Mouse (Mus musculus) neural tube, embryonic 14.5 days (tissue): ENCODE data around the gene Col16a1. TPM values are rescaled to one million over a fixed set of nuclear protein-coding genes. Genes with fewer than 3 reads are reported as not detected.
A peak's percentile ranks its signal among the peaks of the same experiment; 100 is the strongest.

Source experiments
- ATAC-seq: fragments of 200-750 bp; cut with Nextera tagmentation; 2 replicates; pipeline ENCODE4 v1.8.0; 2017; ENCODE audit warnings: low read depth, mild to moderate bottlenecking, moderate TSS enrichment, moderate library complexity
- H3K27ac ChIP-seq: fragments of 300-500 bp; sonication (generic); 2 replicates; pipeline ENCODE4 v1.5.1; 2014; ENCODE audit warnings: low read depth, mild to moderate bottlenecking, control low read depth, low read length, moderate library complexity, mixed read lengths
- H3K27me3 ChIP-seq: fragments of 300-500 bp; sonication (generic); 2 replicates; pipeline ENCODE4 v1.6.1; 2014; ENCODE audit warnings: low read length; ENCODE audit not compliant: control insufficient read depth, insufficient read depth
- H3K36me3 ChIP-seq: fragments of 300-500 bp; sonication (generic); 2 replicates; pipeline ENCODE4 v1.6.1; 2014; ENCODE audit warnings: low read length, mixed read lengths; ENCODE audit not compliant: control insufficient read depth, insufficient read depth
- H3K4me1 ChIP-seq: fragments of 300-500 bp; sonication (generic); 2 replicates; pipeline ENCODE4 v1.6.1; 2014; ENCODE audit warnings: low read length; ENCODE audit not compliant: control insufficient read depth, insufficient read depth
- H3K4me2 ChIP-seq: fragments of 300-500 bp; sonication (generic); 2 replicates; pipeline ENCODE4 v1.6.1; 2014; ENCODE audit warnings: mild to moderate bottlenecking, low read depth, low read length, control low read depth
- H3K4me3 ChIP-seq: fragments of 300-500 bp; sonication (generic); 2 replicates; pipeline ENCODE4 v1.5.1; 2014; ENCODE audit warnings: low read depth, low read length, control low read depth, mixed read lengths
- H3K9ac ChIP-seq: fragments of 300-500 bp; sonication (generic); replicated peaks from 2 replicates; pipeline ENCODE4 v1.6.1; 2014; ENCODE audit warnings: low read depth, mild to moderate bottlenecking, control low read depth, low read length, mixed read lengths
- H3K9me3 ChIP-seq: fragments of 300-500 bp; sonication (generic); 2 replicates; pipeline ENCODE4 v1.6.1; 2016; ENCODE audit warnings: low read length; ENCODE audit not compliant: control insufficient read depth
- WGBS: fragments of 180-500 bp; shearing (Covaris S2); extraction: QIAGEN DNeasy Blood & Tissue Kit; methylation state at CpG from one replicate; pipeline ENCODE4 v1.1.7; 2014; 5-methylcytosine and 5-hydroxymethylcytosine counted together
- polyA plus RNA-seq: library from polyadenylated mRNA; unstranded; fragments of >200 nt; fragmentation: Nextera tagmentation; extraction: Ambion mirVana; gene quantifications from 2 replicates; pipeline ENCODE4 v1.2.1, GENCODE M21; 2014

Col16a1 gene
- polyA plus RNA-seq, 1 experiment from 2014 or later: 5.8 TPM

- WGBS: 83% methylated on average over 4 of the region's 4 CpGs
- Histone ChIP-seq H3K36me3 (no peaks in the 10 kb centered on the region), H3K4me3 (no peak overlapping the region), H3K9ac (no peak overlapping the region), H3K27ac (no peak overlapping the region), H3K4me2 (no peak overlapping the region), H3K4me1 (no peaks in the 10 kb centered on the region), H3K9me3 (no peaks in the 10 kb centered on the region), H3K27me3 (no peaks in the 10 kb centered on the region)
- no peak for ATAC-seq
Measured at GRCm38 (mm10) chr4:130073367-130073766, 25.7 kb downstream of the Col16a1 start.

- Histone ChIP-seq H3K4me1 (no peaks in the 10 kb centered on the region), H3K36me3 (no peaks in the 10 kb centered on the region), H3K4me2 (no peak overlapping the region), H3K9ac (no peak overlapping the region), H3K27ac (no peak overlapping the region), H3K27me3 (no peaks in the 10 kb centered on the region), H3K4me3 (no peak overlapping the region), H3K9me3 (no peaks in the 10 kb centered on the region)
- 66% methylated on average over 17 of the region's 17 CpGs for WGBS
- peak; percentile 54; the same call in 1 of the 2 replicates for ATAC-seq
Measured at GRCm38 (mm10) chr4:130074761-130075515, 27.3 kb downstream of the Col16a1 start.

- H3K27ac ChIP-seq: no peak overlapping the region
- ATAC-seq: no peak
- no peaks in the 10 kb centered on the region for H3K36me3 ChIP-seq
- 61% methylated on average over 8 of the region's 8 CpGs for WGBS
- no peak overlapping the region for H3K4me3 ChIP-seq
- H3K4me2 ChIP-seq: no peak overlapping the region
- no peaks in the 10 kb centered on the region for H3K9me3 ChIP-seq
- 0 out of 2 replicates have a peak, but pooled peaks cover 5% of the 10 kb centered on the region for H3K4me1 ChIP-seq
- no peaks in the 10 kb centered on the region for H3K27me3 ChIP-seq
- no peak overlapping the region; the same call in 1 of the 2 replicates for H3K9ac ChIP-seq
Measured at GRCm38 (mm10) chr4:130076856-130077255, 29.2 kb downstream of the Col16a1 start.

DNA sequence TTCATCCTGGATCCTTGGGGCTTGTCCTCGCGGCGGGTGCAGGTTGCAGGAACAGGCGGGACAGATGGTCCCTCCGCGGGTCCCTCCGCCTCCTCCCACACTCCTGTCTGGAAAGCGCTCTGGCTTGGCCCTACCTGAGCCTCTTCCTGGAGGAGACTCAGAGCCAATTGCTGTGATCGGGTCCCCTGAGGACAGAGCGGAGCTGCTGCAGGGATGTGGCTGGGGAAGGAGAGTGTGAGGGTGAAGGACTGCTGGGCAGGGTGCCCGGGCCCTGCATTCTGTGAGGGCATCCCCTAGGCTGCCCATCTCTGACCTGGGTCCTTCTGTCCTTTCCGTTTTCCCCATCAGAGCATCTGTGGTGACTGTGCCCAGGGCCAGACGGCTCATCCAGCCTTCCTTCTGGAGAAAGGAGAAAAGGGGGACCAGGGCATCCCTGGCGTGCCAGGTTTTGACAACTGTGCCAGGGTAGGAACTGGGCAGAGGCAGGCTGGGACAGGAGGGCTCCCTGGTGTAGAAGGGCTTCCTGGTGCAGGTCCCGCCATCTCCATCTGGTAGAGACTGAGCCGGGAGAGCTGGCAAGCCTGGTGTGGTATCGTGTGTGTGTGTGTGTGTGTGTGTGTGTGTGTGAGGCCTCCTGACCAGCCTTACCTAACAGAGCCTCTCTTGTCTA, 31.3 kb downstream of the Col16a1 start:
- Histone ChIP-seq H3K27ac (no peak overlapping the region), H3K9me3 (no peaks in the 10 kb centered on the region), H3K36me3 (no peaks in the 10 kb centered on the region), H3K27me3 (no peaks in the 10 kb centered on the region), H3K4me2 (no peak overlapping the region), H3K4me3 (no peak overlapping the region), H3K4me1 (0 out of 2 replicates have a peak, but pooled peaks cover 5% of the 10 kb centered on the region), H3K9ac (no peak overlapping the region)
- WGBS: 58% methylated on average over 16 of the region's 17 CpGs
- ATAC-seq: no peak

- H3K9ac ChIP-seq: no peak overlapping the region
- H3K4me3 ChIP-seq: no peak overlapping the region
- H3K36me3 ChIP-seq: no peaks in the 10 kb centered on the region
- H3K9me3 ChIP-seq: no peaks in the 10 kb centered on the region
- H3K4me1 ChIP-seq: 0 out of 2 replicates have a peak, but pooled peaks cover 5% of the 10 kb centered on the region
- no peak overlapping the region for H3K4me2 ChIP-seq
- no peaks in the 10 kb centered on the region for H3K27me3 ChIP-seq
- H3K27ac ChIP-seq: no peak overlapping the region
- ATAC-seq: no peak
- WGBS: 65% methylated on average over 3 of the region's 3 CpGs
Measured at GRCm38 (mm10) chr4:130079521-130079920, 31.9 kb downstream of the Col16a1 start.

DNA sequence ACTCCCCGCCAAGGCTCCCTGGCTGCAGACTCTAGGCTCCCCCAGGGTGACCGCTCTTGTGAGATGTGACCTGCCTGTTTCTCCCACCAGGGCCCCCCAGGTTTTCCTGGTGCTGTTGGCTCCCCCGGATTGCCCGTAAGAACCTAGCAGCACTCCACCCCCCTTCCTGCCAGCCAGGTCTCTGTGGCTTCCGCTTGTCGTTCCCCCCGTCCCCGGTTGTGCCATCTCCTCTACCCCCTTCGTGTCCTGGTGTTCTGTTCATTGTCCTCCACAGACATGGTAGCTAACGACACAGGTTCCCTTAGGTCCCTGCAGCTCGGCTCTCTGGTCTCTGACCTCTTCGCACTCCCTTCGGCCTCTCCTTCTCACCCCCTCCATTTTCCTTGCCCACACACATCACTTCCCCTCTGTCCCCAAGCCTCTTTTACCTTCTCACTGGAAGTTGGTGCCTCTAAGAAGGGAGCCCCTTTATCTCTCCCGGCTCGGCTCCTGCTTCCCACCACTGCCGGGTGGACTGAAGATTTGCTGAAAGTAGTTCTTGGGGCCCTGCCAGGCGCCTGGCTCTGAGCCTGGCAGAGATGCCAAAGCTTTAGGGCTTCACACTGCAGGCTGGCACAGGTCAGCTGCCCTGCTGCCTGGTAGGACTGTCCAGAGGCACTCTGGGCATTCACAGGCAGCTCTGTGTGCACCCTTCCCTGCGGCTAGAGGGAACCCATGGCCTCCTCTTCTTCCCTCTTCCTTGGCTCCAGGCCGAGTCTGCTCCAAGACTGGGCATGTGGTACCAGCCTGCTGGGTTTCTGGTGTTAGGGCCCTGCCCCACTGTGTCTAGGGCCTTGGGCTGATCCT, 33.9 kb downstream of the Col16a1 start:
- H3K4me1 ChIP-seq: 0 out of 2 replicates have a peak, but pooled peaks cover 5% of the 10 kb centered on the region

GRCm38 (mm10) chr4:130082211-130082610, 34.6 kb downstream of the Col16a1 start:
- H3K4me1 ChIP-seq: 0 out of 2 replicates have a peak, but pooled peaks cover 5% of the 10 kb centered on the region
- no peak overlapping the region for H3K9ac ChIP-seq
- H3K4me3 ChIP-seq: no peak overlapping the region
- 57% methylated on average over 9 of the region's 9 CpGs for WGBS
- no peaks in the 10 kb centered on the region for H3K36me3 ChIP-seq
- no peak overlapping the region for H3K4me2 ChIP-seq
- no peak overlapping the region for H3K27ac ChIP-seq
- no peaks in the 10 kb centered on the region; the same call in 1 of the 2 replicates for H3K27me3 ChIP-seq
- no peak for ATAC-seq
- no peaks in the 10 kb centered on the region for H3K9me3 ChIP-seq

More for the DNA sequence above, 33.9 kb downstream of the Col16a1 start:
- ATAC-seq: peak; percentile 63
- H3K4me3 ChIP-seq: no peak overlapping the region
- no peak overlapping the region for H3K27ac ChIP-seq
- no peaks in the 10 kb centered on the region for H3K9me3 ChIP-seq
- no peak overlapping the region for H3K4me2 ChIP-seq
- H3K27me3 ChIP-seq: no peaks in the 10 kb centered on the region; the same call in 1 of the 2 replicates
- no peaks in the 10 kb centered on the region for H3K36me3 ChIP-seq
- 70% methylated on average over 19 of the region's 19 CpGs for WGBS
- no peak overlapping the region for H3K9ac ChIP-seq

- Histone ChIP-seq H3K4me2 (no peak overlapping the region), H3K36me3 (no peaks in the 10 kb centered on the region), H3K4me3 (no peak overlapping the region), H3K27me3 (no peaks in the 10 kb centered on the region; the same call in 1 of the 2 replicates), H3K9me3 (no peaks in the 10 kb centered on the region), H3K4me1 (0 out of 2 replicates have a peak, but pooled peaks cover 5% of the 10 kb centered on the region), H3K9ac (no peak overlapping the region), H3K27ac (no peak overlapping the region)
- no peak for ATAC-seq
- WGBS: 63% methylated on average over 6 of the region's 7 CpGs
Measured at GRCm38 (mm10) chr4:130084331-130084945, 36.8 kb downstream of the Col16a1 start.
